Mouse (Mus musculus) hindbrain, embryonic 10.5 days (tissue): ENCODE measurements around the gene Il12rb1. TPM values are rescaled to one million over a fixed set of nuclear protein-coding genes. Genes with fewer than 3 reads are reported as not detected.

Source experiments
- DNase-seq: peaks from one replicate; pipeline ENCODE4 v3.0.0-alpha.2; 2017; ENCODE audit warnings: low spot score
- H3K27ac ChIP-seq: fragments of 300-500 bp; sonication (generic); 2 replicates; pipeline ENCODE4 v1.5.1; 2016; ENCODE audit warnings: mild to moderate bottlenecking, moderate library complexity
- H3K27me3 ChIP-seq: fragments of 300-500 bp; sonication (generic); 2 replicates; pipeline ENCODE4 v1.6.1; 2016; ENCODE audit warnings: mild to moderate bottlenecking; ENCODE audit not compliant: poor library complexity, insufficient read depth, severe bottlenecking
- H3K36me3 ChIP-seq: fragments of 300-500 bp; sonication (generic); 2 replicates; pipeline ENCODE4 v1.6.1; 2016; ENCODE audit warnings: mild to moderate bottlenecking, moderate library complexity
- H3K4me1 ChIP-seq: fragments of 300-500 bp; sonication (generic); replicated peaks from 2 replicates; pipeline ENCODE4 v1.6.1; 2016; ENCODE audit warnings: mild to moderate bottlenecking
- H3K4me3 ChIP-seq: fragments of 300-500 bp; sonication (generic); 2 replicates; pipeline ENCODE4 v1.5.1; 2016; ENCODE audit warnings: mild to moderate bottlenecking, moderate library complexity
- H3K9me3 ChIP-seq: fragments of 300-500 bp; sonication (generic); 2 replicates; pipeline ENCODE4 v1.6.1; 2016; ENCODE audit warnings: mild to moderate bottlenecking, moderate library complexity
- WGBS: fragments of 180-500 bp; shearing (Covaris S2); methylation state at CpG from one replicate; pipeline ENCODE4 v1.1.7; 2016; 5-methylcytosine and 5-hydroxymethylcytosine counted together
- polyA plus RNA-seq: library from polyadenylated mRNA; unstranded; fragments of >200 nt; fragmentation: Nextera tagmentation; extraction: Ambion mirVana; gene quantifications from 2 replicates; pipeline ENCODE4 v1.2.1, GENCODE M21; 2016

Il12rb1 gene
- polyA plus RNA-seq, 1 experiment from 2014 or later: not detected

DNA sequence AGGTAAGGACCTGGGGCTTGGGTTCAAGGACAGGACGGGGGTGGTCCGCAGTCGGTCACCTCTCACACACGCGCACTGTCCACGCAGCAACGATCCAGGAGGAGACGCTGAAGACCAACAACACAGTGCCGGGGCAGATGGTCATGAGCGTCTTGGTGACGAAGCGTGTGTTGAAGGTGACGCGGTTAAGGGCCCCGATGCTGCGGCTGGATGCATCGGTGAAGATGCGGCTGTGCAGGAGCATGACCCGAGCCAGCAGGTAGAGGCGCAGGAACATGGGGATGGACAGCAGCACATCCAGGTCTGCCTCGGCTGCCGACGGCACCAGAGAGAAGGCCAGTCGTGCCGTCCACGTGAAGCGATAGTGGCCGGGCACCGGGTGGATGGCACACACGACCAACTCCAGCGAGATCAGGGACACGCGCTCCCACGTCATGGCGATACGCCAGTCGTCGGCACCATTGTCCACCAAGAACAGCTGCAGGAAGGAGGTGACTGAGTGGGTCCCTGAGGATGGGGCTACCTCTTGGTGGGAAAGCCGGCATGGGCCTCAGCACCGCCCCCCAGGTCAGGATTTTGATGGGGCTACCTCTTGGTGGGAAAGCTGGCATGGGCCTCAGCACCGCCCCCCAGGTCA is 44.5 kb downstream of the Il12rb1 start:
- no peak for DNase-seq
- 89% methylated on average over 41 of the region's 41 CpGs for WGBS

DNA sequence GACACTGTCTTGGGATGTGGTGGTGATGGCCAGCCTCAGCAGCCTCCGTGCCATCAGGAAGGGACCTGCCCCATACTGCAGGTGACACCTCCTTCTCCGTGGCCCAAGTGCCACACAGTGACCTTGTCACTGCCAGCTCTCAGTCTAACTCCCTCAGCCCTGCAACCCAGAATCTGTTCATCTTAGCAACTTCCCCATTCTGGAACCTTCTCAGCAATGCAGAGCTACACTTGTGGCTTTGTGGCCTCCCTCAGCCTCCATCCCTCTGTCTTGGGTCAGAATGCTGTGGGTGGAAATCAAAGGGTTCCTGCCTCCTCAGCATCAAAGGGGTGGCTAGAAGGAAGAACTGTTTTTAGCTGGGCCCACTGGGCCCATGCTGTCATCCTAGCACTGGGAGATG is 45.6 kb downstream of the Il12rb1 start:
- H3K4me1 ChIP-seq: peaks cover 48% of the 10 kb centered on the region
- H3K4me3 ChIP-seq: no peak overlapping the region
- no peak for DNase-seq
- peaks cover 45% of the 10 kb centered on the region for H3K27me3 ChIP-seq
- WGBS: 86% methylated on average over 2 of the region's 2 CpGs
- H3K27ac ChIP-seq: no peak overlapping the region
- no peaks in the 10 kb centered on the region for H3K9me3 ChIP-seq
- H3K36me3 ChIP-seq: peaks cover 30% of the 10 kb centered on the region

More for the DNA sequence above, 44.5 kb downstream of the Il12rb1 start:
- H3K27ac ChIP-seq: no peak overlapping the region
- peaks cover 52% of the 10 kb centered on the region for H3K27me3 ChIP-seq
- peaks cover 30% of the 10 kb centered on the region for H3K36me3 ChIP-seq
- H3K4me1 ChIP-seq: peaks cover 36% of the 10 kb centered on the region
- no peak overlapping the region for H3K4me3 ChIP-seq
- H3K9me3 ChIP-seq: no peaks in the 10 kb centered on the region

DNA sequence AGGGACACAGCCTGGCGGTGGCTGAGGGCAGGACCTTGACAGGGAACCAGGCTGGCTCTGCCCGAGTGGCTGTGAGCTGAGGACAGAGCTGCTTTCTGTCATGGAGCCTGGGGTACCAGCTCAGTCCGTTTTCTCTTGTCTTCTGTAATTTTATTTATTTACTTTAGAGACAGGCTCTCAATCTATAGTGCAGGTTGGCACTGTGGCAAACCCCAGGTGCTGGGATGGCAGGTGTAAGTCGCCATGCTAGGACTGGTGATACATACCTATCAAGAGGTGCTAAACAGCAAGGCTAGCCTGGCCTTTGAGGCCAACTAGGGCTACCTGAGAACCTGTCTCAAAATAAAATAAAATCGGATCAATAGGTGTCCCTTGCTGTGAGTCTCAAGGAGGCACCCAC is 47.8 kb downstream of the Il12rb1 start:
- Histone ChIP-seq H3K9me3 (no peaks in the 10 kb centered on the region), H3K36me3 (peaks cover 27% of the 10 kb centered on the region), H3K27ac (no peak overlapping the region), H3K27me3 (peaks cover 38% of the 10 kb centered on the region), H3K4me1 (peaks cover 49% of the 10 kb centered on the region), H3K4me3 (no peak overlapping the region)
- no peak for DNase-seq
- WGBS: 69% methylated on average over 5 of the region's 5 CpGs

DNA sequence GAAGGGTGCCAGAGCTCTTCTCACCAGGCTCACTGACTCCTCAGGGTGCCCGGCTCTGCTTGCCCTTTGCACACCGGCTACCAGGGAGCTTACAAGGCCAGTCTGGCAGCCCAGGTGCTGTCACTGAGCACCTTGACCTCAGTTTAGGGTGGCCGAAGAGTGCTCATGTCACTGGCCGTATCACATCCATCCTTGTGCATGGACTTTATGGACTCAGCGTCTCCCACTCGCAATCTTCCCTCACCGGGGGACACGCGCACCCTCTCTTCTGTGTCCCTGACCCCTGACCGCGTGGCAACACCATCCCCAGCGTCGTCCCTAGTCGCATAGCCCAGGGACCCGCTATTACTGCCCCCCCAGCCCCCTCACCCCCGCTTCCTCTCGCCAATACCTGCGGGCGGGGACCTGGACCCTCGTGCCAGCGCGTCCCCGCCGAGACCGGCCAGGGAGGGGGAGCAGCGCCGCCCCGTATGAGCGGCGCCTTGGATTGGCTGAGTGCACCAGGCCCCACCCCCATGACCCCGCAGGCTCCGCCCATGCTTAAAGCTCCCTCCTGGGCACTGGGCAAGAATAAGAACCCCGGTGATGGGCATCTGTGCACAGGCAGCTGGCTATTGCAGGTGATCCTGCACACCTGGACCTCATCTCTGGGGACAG is 48.4 kb downstream of the Il12rb1 start:
- WGBS: 9% methylated on average over 33 of the region's 33 CpGs
- H3K9me3 ChIP-seq: no peaks in the 10 kb centered on the region
- H3K36me3 ChIP-seq: peaks cover 27% of the 10 kb centered on the region
- H3K27me3 ChIP-seq: peaks cover 44% of the 10 kb centered on the region
- peaks cover 51% of the 10 kb centered on the region for H3K4me1 ChIP-seq
- peak; percentile 71 for DNase-seq
- peak overlapping the region; percentile 62 for H3K4me3 ChIP-seq
- peak overlapping the region; percentile 80 for H3K27ac ChIP-seq

DNA sequence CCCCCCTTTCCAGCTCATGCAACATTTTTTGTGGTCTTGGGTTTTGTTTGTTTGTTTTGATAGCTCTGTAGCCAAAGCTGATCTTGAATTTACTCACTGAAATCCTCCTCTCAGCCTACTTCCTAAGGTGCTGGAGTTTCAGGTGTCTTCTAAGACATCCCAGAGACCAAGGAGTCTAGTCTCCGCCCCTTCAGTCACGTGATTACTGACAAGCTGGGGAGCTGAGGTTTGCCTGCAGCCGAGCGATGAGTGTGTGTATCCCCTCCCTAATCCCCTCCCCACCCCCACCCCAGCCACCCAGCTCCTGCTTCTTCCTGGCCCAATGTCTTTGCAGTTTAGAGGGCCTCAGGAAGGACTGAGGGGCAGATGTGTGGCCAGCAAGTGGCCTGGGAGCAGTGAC is 49.3 kb downstream of the Il12rb1 start:
- Histone ChIP-seq H3K4me3 (peak overlapping the region; percentile 62), H3K4me1 (peaks cover 52% of the 10 kb centered on the region), H3K27me3 (peaks cover 52% of the 10 kb centered on the region), H3K36me3 (peaks cover 20% of the 10 kb centered on the region), H3K27ac (0 out of 2 replicates have a peak overlapping the region, but pooled peaks have one; percentile 20), H3K9me3 (no peaks in the 10 kb centered on the region)
- WGBS: 6% methylated on average over 4 of the region's 4 CpGs
- DNase-seq: no peak

DNA sequence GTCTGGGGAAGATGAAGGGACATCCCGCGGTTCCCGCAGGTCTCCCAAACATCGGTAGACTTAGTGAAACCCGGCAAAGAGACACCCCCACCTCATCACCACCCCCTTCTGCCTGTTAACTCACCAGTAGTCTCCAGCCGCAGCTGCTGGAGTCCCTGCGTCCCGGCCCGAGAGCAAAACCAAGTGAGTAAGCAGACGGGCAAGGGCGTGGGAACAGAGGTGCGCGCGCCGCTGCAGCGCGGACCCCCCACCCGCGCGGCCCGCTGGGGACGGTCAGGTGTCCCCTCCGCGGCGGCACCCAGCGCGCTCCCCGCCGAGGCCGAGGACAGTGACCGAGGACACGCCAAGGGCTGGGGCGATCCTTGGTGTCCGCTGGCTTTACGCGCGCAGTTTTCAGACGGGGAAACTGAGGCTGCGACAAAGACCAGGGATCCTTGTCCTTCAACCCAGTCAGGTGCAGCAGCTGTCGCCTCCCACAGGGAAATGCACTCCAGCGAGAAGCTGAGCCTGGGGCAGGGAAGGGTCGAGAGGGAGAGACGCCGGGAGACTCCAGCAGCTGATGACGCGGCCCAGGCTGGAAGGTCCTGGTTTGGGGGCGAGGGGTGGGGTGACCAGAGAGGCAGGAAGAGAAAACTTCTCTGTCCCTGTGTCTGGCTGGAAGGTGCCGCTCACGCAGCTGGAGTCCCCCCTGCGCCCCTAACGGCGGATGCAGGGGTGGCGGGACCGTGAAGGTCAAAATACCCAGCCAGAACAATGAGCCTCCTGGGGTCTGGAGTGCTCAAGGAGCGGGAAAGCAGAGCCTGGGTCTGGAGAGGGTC is 54.8 kb downstream of the Il12rb1 start, which contains the start of gene Kcnn1:
Gene Kcnn1, minus strand, starts transcription at position 435 of the 818 bp plus-strand sequence.
- DNase-seq: peak; percentile 67
- WGBS: under 1% methylated on average over 55 of the region's 55 CpGs
- peaks cover 40% of the 10 kb centered on the region for H3K27me3 ChIP-seq
- peak within 1 kb of the TSS; percentile 95 for H3K27ac ChIP-seq
- H3K36me3 ChIP-seq: peaks cover 9% of the 10 kb centered on the region
- H3K4me1 ChIP-seq: peaks cover 70% of the 10 kb centered on the region
- H3K4me3 ChIP-seq: peak within 1 kb of the TSS; percentile 69
- H3K9me3 ChIP-seq: no peaks in the 10 kb centered on the region

DNA sequence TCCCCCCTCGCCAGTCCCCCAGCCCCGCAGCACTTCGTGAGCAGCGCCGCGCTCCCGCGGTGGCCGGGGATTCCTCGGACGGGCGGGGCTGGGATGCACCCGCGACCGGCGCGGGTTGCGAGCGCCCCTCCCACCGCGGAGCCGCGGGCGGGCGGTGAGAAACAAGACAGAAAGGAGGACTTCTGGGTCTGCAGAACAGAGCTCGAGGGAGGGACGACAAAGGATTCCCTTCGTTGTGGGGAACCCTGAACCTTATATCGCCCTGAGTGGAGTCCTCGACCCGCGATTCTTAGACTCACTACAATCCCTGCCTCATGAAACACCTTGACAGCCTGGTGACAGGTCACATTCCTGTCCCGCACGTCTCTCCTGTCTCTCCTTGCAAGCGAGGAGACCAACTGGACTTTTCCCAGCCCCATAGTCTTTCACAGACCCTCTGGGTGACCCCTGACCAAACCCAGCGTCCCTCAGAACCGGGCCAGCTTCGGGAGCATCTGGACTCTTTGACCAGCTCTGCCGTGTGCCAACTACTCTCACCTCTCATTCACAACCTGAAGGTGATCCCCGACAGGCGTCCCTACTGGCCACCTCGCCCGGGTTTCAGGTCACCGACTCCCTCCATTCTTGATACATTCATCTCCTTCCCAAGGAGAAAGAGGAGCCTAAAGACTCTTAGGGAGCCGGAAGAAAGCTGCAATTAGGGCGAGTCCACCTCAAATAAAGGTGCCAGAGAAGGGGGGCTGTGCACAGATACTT is 55.9 kb downstream of the Il12rb1 start:
- Histone ChIP-seq H3K36me3 (peaks cover 20% of the 10 kb centered on the region), H3K27me3 (peaks cover 44% of the 10 kb centered on the region), H3K27ac (peak overlapping the region; percentile 95), H3K4me3 (peak overlapping the region; percentile 69), H3K9me3 (no peaks in the 10 kb centered on the region), H3K4me1 (peaks cover 71% of the 10 kb centered on the region)
- WGBS: under 1% methylated on average over 46 of the region's 46 CpGs
- DNase-seq: peak; percentile 48

DNA sequence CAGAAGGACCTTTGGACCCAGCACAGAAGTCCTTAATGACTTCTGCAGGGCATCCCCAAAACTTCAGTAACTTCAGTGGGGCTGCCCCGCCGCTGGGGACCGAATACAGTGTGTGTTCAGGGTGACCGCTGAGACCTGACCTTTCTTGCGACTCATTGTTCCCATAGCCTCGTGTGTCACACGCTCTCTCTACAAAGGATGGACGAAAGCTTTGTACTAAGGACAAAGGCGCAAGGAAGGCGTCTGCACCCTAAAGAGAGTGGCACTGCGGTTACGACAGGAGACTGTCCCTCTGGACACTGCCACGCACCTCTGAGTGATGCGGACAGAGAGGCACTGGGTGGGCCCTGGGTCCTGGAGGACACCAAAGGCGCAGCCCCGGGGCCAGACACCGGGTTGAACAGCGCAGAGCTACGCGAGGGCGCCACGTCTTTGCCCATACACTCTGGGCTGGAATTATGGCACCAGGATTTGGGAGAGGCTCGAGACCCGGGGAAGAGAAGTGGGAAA is 56.5 kb downstream of the Il12rb1 start:
- DNase-seq: peak; percentile 80
- under 1% methylated on average over 24 of the region's 24 CpGs for WGBS
- no peaks in the 10 kb centered on the region for H3K9me3 ChIP-seq
- H3K4me1 ChIP-seq: peaks cover 78% of the 10 kb centered on the region
- peak overlapping the region; percentile 69 for H3K4me3 ChIP-seq
- H3K27ac ChIP-seq: peak overlapping the region; percentile 95
- peaks cover 44% of the 10 kb centered on the region for H3K27me3 ChIP-seq
- peaks cover 20% of the 10 kb centered on the region for H3K36me3 ChIP-seq

DNA sequence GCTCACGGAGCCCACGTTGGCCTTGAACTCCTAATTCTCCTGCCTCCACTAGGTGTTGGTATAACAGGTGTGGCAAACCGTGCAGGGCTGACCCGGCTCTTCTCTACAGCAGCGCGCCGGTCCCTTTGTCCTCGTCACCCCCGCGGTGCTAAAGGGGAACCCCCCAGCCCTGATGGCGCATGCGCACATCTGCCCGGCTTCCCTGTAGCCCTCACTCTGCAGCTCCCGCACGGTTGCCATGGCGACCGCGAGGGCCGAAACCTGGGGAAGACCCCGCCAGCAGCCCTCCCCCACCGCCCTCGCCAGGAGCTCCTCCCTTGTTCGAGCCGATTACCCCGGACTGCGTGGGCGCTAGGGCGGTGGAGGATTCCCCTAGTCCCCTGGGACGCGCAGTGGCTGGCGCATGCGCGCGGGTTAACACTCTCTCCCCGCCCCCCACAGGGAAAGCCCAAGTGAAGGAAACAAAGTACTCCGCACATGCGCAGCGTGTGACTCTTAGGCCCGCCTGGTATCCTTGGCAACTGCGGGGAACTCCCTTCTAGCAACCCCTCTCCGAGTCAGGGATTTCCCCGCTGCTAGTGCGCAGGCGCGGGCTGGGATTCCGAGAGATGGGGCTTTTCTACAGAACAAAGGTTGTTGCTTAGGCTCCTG is 57.2 kb downstream of the Il12rb1 start:
- H3K36me3 ChIP-seq: peaks cover 20% of the 10 kb centered on the region
- peaks cover 79% of the 10 kb centered on the region for H3K4me1 ChIP-seq
- H3K27me3 ChIP-seq: peaks cover 40% of the 10 kb centered on the region
- under 1% methylated on average over 46 of the region's 46 CpGs for WGBS
- H3K9me3 ChIP-seq: no peaks in the 10 kb centered on the region
- peak overlapping the region; percentile 95 for H3K27ac ChIP-seq
- DNase-seq: peak; percentile 99
- peak overlapping the region; percentile 69 for H3K4me3 ChIP-seq

DNA sequence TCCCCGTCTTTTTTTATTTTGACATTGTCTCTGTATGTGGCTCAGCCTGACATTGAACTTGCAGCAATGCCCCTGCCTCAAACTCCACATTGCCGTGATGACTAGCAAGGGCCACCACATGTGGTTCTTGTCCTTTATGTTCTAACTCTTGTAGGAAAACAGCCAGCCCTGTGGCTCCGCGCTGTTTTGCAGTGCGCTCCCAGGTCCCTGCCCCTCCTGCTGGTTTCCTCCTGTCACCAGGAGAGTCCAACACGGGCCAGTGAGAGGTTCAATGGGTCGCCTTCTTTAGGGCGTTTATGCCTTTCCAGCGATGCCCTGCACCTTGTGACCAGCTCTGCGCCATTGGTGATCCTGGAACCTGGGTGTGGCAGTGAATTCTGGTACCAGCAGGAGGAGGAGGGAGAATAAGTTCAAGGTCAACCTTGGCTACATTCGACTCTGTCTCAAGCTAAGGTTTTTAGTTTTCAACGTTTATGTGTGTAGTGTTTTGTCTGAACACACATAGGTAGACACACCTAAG is 57.8 kb downstream of the Il12rb1 start:
- Histone ChIP-seq H3K27me3 (peaks cover 36% of the 10 kb centered on the region), H3K27ac (peak overlapping the region; percentile 95), H3K4me3 (peak overlapping the region; percentile 69), H3K36me3 (peaks cover 20% of the 10 kb centered on the region), H3K9me3 (no peaks in the 10 kb centered on the region), H3K4me1 (peaks cover 79% of the 10 kb centered on the region)
- no peak for DNase-seq
- WGBS: 9% methylated on average over 12 of the region's 12 CpGs

DNA sequence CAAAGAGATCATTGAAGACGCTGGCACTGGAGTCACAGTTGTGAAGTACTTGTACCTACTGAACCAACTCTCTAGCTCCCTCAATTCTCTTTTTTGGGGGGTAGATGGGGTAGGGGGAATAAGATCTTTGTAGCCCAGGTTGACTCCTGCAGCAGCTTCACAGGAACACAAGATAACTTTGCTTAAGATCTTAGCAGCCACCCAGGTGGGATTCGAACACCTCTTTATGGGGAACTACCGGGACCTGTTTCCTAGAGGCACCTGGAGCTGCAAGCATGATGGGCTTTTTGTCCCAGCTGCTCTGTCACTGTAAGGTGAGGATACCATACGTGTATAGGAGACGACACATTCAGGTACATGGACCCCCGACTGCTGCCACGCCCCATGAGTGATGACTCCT is 58.3 kb downstream of the Il12rb1 start:
- peaks cover 78% of the 10 kb centered on the region for H3K4me1 ChIP-seq
- H3K4me3 ChIP-seq: peak overlapping the region; percentile 69

More for the DNA sequence above, 58.3 kb downstream of the Il12rb1 start:
- DNase-seq: no peak
- Histone ChIP-seq H3K36me3 (peaks cover 20% of the 10 kb centered on the region), H3K9me3 (no peaks in the 10 kb centered on the region), H3K27ac (peak overlapping the region; percentile 95), H3K27me3 (peaks cover 31% of the 10 kb centered on the region)
- WGBS: 88% methylated on average over 7 of the region's 7 CpGs
